Mouse (Mus musculus) hematopoietic stem cell, adult 5-6 weeks (primary cell): ENCODE data around the gene Vgll4. TPM values are rescaled to one million over a fixed set of nuclear protein-coding genes. Genes with fewer than 3 reads are reported as not detected.

ENCODE experiments used
- ATAC-seq, 2 experiments: fragments of 125-278 bp in 1 of 2; replicated peaks in 1 of 2; 2 replicates each; pipeline ENCODE4 v1.8.0; 2016 to 2017; ENCODE audit warnings: inconsistent platforms in 2 of 2, mild to moderate bottlenecking in 2 of 2, moderate number of reproducible peaks in 2 of 2, low read depth in 1 of 2, moderate TSS enrichment in 1 of 2; ENCODE audit not compliant: low FRiP score in 2 of 2, poor library complexity in 2 of 2, severe bottlenecking in 2 of 2, insufficient read depth in 1 of 2, low TSS enrichment in 1 of 2
- total RNA-seq: library from RNA; stranded (forward); fragments of 172-1452, 232-1000 nt; gene quantifications from 2 replicates; pipeline ENCODE4 v1.2.3, GENCODE M21; 2017

Vgll4 gene
- total RNA-seq: 74.5 and 80.5 TPM in 2 replicates

GRCm38 (mm10) chr6:114969213-114970120, at the start of gene Vgll4:
TSS of gene Vgll4 (minus strand) at chr6:114969994.
- peak in 1 of 2 experiments; percentile 41; a peak in 2 of 4 replicates for ATAC-seq

GRCm38 (mm10) chr6:115015461-115015860, 45.7 kb upstream of the Vgll4 start:
- ATAC-seq: no peak

- no peak for ATAC-seq
These were observed 43.8 kb upstream of the Vgll4 start for GRCm38 (mm10) chr6:115013574-115013973.

- no peak for ATAC-seq
These were observed 42.0 kb upstream of the Vgll4 start for GRCm38 (mm10) chr6:115011792-115012191.

- ATAC-seq: no peak
These were observed 41.0 kb upstream of the Vgll4 start for GRCm38 (mm10) chr6:115010815-115011214.

- no peak for ATAC-seq
These were observed 40.5 kb upstream of the Vgll4 start for GRCm38 (mm10) chr6:115010304-115010703.

- peak; percentile 78 to 89; a peak in 3 of 4 replicates for ATAC-seq
These were observed 37.9 kb upstream of the Vgll4 start for GRCm38 (mm10) chr6:115007728-115008127.

- ATAC-seq: no peak
These were observed 37.2 kb upstream of the Vgll4 start for GRCm38 (mm10) chr6:115006948-115007347.

- no peak for ATAC-seq
These were observed 36.3 kb upstream of the Vgll4 start for GRCm38 (mm10) chr6:115006065-115006464.

GRCm38 (mm10) chr6:115005351-115005890, 35.6 kb upstream of the Vgll4 start:
- no peak for ATAC-seq

GRCm38 (mm10) chr6:115004636-115005035, 34.8 kb upstream of the Vgll4 start:
- ATAC-seq: no peak

GRCm38 (mm10) chr6:114998374-114999031, 28.7 kb upstream of the Vgll4 start:
- ATAC-seq: no peak

GRCm38 (mm10) chr6:114997471-114997870, 27.7 kb upstream of the Vgll4 start:
- no peak for ATAC-seq

- ATAC-seq: no peak
These were observed 27.1 kb upstream of the Vgll4 start for GRCm38 (mm10) chr6:114996910-114997309.

GRCm38 (mm10) chr6:114994079-114994478, 24.3 kb upstream of the Vgll4 start:
- no peak for ATAC-seq

GRCm38 (mm10) chr6:114993659-114994058, 23.9 kb upstream of the Vgll4 start:
- ATAC-seq: no peak

GRCm38 (mm10) chr6:114991909-114992308, 22.1 kb upstream of the Vgll4 start:
- no peak for ATAC-seq

- peak; percentile 77 to 85 for ATAC-seq
These were observed 18.8 kb upstream of the Vgll4 start for GRCm38 (mm10) chr6:114988619-114988980.
